Mouse (Mus musculus): ENCODE data around the gene Prkn.

DNA sequence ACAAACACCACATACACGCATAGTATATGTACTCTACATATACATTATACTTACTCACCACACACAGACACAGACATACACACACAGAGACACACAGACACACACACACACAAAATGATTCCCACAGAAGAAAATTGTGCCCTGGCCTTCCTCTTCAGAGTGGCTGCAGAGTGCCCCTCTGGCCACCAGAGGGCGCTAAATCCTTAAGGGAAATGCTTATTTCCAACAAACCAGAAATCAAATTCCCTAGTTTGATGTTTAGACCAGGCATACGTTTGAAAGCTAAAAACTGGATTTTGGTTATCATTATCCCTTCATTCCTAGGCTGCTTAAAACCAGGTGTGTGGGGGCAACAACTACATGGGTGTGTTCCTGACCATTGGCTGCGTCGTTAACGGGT lies 1196.0 kb downstream of the Prkn start:
- TF ChIP-seq CTCF (IDR thresholded peaks at IDR 0.05; ENCODE audit: extremely low read depth, insufficient read length, insufficient replicate concordance, low read depth, low read length) (peak; percentile 86; the same call in 1 of the 2 replicates), POLR2A (IDR thresholded peaks at IDR 0.05; ENCODE audit: low read depth, low read length) (no peak)

Measured in small intestine, adult 2 months (tissue).